Mouse (Mus musculus) effector memory CD4-positive, alpha-beta T cell, adult 7 months (primary cell): ENCODE measurements around the gene 5830473C10Rik. TPM values are rescaled to one million over a fixed set of nuclear protein-coding genes. Genes with fewer than 3 reads are reported as not detected.

Experiments used
- polyA plus RNA-seq: library from polyadenylated mRNA; unstranded; fragments of 100-300 nt; shearing (Covaris generic); gene quantifications from one replicate; pipeline ENCODE4 v1.2.1, GENCODE M21; 2017

Gene 5830473C10Rik
- polyA plus RNA-seq = not detected

GRCm38 (mm10) chr5:90560743-90561142 lies at the start of gene 5830473C10Rik:
Gene 5830473C10Rik (plus strand): TSS chr5:90561107.

DNA sequence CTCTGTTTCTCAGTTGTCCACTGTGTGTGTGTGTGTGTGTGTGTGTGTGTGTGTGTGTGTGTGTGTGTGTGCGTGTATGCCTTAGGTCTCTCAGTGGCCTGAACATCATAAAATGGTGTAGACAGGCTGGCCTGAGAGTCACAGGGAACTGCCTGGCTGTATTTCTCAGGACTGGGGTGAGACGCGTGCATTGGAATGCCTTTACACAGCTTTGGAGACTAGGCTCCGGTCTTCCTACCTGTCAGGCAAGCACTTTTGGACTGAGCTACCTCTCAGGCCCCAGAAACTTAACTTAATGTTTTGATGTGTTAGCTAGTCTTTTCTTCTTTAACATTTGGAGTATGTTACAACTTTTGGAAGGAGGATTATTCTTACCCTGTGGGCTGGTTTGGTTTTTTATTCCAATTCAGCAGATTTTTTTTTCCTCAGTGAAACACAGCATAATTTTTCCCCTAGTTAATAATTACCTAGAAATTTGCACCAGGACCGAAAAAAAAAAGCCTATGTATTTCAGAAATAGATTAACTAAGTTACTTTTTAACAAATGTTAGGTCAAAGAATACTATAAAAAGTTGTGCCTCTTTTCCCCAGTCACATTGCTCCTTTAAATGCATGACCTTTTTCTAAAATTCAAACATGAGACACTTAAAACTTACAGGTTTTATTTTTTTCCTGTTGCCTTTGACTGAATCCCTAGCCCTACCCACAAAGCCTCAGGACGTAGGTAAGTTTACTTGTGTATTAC lies 42.4 kb upstream of the 5830473C10Rik start, which contains the start of gene Afm:
Gene Afm, plus strand, starts transcription at position 577 of the 745 bp plus-strand sequence.

DNA sequence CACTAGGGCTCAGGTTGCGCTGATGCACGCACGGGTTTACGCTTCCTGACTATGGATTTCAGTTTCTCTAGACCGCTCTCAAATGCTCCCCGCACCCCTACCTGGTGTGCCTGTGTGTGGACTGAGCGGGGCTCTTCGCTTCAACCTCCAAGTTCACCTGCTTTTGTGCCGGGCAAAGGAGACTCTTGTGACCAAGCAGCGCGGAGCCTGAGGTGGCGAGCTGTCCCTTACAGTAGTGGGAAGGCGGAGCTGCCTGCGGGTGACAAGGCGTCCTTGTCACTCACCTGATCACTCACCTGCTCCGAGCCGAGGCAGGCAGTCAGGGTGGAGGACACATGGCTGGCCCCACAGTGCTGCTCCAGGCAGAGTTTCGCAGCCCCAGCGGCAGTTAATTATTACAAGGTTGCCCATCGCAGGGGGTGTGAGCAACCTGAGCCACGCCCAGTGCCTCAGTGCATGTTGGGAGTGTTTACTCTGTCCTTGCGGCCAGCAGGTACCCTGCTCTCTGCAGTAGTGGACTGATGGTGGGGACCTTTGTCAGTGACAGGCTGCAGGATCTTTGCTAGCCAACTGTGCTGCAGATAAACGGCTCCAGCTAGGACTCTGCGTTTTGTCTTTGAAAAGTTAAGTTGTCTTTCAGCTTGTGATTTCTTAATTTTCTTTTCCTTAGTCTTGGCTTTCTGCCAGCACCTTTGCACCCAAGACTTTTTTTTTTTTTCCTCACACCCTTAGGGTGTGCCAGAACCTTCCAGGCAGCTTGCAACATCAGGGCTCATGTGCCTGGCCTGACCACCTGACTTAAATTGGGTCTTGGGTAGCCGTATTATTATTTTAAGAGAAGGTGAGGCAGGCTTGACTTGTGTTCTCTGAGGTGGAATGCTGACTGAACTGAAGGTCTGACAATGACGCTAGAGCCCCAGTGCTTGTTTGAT lies 79.6 kb downstream of the 5830473C10Rik start, which contains the start of gene Rassf6:
Gene Rassf6, minus strand, starts transcription at position 372 of the 932 bp plus-strand sequence.

Other genes with a start within 250 kb of the 5830473C10Rik start
- 24.1 TPM for gene Ankrd17, start 194.5 kb upstream of the 5830473C10Rik start, polyA plus RNA-seq
- gene Gm9958, start 193.9 kb upstream of the 5830473C10Rik start, polyA plus RNA-seq = 2.4 TPM
- gene Alb, start 100.2 kb upstream of the 5830473C10Rik start, polyA plus RNA-seq = not detected
- gene Afp, start 70.4 kb upstream of the 5830473C10Rik start, polyA plus RNA-seq = 6.1 TPM
- not detected for gene Afm, start 42.2 kb upstream of the 5830473C10Rik start, polyA plus RNA-seq
- 1.6 TPM for gene Rassf6, start 79.5 kb downstream of the 5830473C10Rik start, polyA plus RNA-seq
- gene Cxcl5, start 198.3 kb downstream of the 5830473C10Rik start, polyA plus RNA-seq = not detected
- not detected for gene Ppbp, start 207.4 kb downstream of the 5830473C10Rik start, polyA plus RNA-seq
- not detected for gene Pf4, start 211.3 kb downstream of the 5830473C10Rik start, polyA plus RNA-seq
- not detected for gene Cxcl3, start 225.0 kb downstream of the 5830473C10Rik start, polyA plus RNA-seq
- not detected for gene Cxcl15, start 233.4 kb downstream of the 5830473C10Rik start, polyA plus RNA-seq